Mouse (Mus musculus): ENCODE measurements around the gene Dab2ip.

The Dab2ip gene

DNA sequence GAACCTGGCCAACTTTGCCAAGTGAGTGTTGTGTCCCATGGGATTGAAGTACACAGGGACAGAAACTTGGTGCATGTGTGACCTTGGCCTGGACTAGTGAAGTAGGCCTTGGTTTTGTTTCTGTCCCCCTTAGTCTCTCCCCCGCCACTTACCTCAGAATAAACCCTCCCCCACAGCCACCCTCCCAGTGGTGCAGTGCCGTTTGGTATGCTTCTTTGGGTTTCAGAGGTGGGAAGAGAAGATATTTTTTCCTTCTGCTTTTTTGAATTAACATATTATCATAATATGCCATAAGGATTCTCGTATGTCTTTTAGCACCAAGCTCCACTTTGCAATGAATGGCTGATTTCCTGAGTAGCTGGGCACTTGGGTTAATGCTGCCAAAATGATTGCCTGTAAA, 157.4 kb downstream of the Dab2ip start:
- no peak for DNase-seq (ENCODE audit: low spot score in 2 of 2)

DNA sequence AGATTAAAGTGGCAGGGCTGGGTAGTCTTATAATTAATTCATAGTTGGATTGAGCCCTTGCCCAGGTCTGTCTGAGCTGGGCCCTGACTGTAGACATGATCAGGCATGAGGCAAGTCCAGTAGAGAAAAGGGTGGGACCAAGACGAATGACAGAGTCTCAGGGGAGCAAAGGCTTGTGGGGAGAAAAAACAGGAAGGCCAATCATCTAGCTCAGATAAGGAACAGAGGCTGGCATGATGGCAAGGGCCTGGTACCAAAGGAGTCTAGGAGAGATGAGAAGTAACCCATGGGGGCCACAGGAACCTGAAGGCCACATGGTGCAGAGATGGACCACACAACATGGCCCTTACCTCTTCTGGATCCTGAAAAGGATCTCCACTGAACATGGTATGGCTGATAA, 158.1 kb downstream of the Dab2ip start:
- DNase-seq (ENCODE audit: low spot score in 2 of 2), result no peak

DNA sequence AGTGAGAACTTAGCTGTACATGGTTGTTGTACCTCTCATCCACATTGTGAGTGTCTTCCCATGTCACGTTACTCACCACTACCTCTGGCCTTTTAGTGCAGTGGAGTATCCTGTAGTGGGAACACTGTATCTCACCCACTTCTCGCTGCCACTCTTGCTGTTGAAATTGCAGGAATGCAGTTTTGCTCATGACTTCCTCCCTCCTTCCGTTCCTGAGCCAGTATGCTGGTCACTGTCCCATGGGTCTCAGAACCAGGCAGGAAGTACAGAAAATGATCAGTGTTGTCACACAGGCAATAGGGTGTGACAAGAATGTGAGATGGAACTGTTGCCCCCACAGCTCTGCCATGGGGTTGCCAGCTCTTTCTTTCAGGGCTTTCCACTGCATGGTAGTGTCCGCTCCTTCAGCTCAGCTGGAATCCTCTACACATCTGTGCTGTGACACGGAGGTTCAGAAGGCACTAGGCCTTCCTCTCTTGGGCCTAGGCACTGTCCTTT, 160.0 kb downstream of the Dab2ip start:
- no peak for DNase-seq (ENCODE audit: low spot score in 2 of 2)

DNA sequence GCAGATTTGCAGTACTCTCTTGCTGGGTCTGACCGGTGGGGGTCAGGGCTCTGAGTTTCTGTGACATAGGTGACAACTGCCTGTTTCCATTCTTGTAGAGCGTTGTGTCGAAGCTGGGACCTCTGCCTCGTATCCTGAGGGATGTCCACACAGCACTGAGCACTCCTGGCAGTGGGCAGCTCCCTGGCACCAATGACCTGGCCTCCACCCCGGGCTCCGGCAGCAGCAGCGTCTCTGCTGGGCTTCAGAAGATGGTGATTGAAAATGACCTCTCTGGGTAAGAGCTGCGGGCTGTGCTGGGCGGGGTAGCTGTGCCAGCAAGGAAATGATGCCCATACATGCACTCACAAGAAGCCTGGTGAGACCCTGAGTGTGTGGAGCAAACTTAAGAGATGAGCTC, 160.6 kb downstream of the Dab2ip start:
- no peak for DNase-seq (ENCODE audit: low spot score in 2 of 2)

DNA sequence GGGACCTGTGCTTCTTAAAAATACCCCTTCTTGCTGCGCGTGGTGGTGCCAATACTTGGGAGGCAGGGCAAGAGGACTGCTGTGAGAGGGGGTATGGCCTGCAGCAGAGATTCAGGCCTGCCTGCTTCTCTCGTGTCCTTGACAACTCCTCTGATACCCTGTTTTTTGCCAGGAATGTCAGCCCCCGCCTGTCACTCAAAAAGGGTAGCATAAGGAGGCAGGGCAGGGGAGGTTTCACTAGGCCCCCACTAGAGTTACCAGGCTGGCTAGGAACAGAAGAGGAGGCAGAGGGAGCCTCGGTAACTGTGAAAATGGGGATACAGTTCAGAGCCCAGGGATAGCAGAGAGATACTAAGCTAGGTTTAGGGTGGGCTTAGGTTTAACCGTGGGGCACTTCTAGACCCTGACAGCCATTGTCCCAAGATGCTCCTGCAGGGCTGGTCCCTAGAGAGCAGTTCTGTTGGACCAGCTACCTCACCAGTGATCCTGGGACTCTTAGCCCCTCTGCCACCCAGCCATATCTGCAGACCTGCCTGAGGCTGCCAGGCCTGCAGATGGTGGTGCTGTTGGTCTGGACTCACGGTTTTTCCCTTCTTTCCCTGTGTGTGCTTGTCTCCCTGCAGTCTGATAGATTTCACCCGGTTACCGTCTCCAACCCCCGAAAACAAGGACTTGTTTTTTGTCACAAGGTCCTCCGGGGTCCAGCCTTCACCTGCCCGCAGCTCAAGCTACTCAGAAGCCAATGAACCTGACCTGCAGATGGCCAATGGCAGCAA, 161.4 kb downstream of the Dab2ip start:
- no peak for DNase-seq (ENCODE audit: low spot score in 2 of 2)

DNA sequence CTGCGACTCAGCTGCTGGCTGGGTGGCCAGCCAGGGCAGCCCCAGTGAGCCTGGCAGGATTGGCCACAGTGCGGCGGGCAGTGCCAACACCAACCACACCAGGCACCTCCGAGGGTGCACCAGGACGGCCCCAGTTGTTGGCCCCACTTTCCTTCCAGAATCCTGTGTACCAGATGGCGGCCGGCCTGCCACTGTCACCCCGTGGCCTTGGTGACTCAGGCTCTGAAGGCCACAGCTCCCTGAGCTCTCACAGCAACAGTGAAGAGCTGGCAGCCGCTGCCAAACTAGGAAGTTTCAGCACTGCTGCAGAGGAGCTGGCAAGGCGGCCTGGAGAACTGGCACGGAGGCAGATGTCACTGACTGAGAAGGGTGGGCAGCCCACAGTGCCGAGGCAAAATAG, 162.0 kb downstream of the Dab2ip start:
- DNase-seq (ENCODE audit: low spot score in 2 of 2), result no peak

DNA sequence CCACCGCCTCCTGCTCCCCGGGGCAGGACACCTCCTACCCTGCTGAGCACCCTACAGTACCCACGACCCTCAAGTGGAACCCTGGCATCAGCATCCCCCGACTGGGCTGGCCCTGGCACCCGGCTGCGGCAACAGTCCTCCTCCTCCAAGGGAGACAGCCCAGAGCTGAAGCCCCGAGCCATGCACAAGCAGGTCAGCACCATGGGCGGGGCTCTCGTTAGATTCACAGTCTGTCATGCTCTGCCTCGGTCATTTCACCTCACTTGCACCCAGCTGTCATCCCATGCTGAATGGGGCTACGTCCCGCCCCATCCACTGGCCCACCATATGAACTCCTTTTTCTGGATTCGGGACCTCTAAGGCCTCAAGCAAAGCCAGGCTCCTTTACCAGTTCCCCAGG, 162.5 kb downstream of the Dab2ip start:
- DNase-seq (ENCODE audit: low spot score in 2 of 2), result no peak

DNA sequence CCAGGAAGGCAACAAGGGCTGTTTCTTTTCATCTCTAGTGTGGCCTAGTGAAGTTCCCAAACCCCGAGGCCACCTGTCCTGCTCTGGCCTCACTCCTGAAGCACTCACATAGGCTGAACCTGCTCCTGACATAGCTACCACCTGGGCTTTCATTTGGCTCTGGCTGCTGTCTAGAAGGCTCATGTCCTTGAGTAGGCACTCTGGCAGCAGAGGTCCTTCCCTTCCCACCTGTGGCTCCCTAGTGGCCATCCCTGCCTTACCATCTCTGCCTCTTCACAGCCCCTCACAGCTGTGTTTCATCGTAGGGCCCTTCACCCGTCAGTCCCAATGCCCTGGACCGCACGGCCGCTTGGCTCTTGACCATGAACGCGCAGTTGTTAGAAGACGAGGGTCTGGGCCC, 162.9 kb downstream of the Dab2ip start:
- DNase-seq (ENCODE audit: low spot score in 2 of 2), result no peak

DNA sequence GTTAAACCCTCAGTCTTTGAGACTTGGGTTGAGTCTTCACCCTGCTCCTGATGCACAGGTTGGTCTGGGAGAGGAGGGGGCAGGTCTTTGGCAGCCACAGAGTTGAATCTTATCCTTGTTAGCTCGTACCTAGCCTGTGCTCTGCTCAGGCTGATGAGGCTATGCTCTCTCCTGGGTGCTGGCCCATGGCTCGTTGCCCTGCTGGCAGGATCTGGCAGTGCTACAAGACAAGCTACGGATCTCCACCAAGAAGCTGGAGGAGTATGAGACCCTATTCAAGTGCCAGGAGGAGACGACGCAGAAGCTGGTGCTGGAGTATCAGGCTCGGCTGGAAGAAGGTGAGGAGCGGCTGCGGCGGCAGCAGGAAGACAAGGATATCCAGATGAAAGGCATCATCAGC, 164.8 kb downstream of the Dab2ip start:
- DNase-seq (ENCODE audit: low spot score in 2 of 2), result no peak

DNA sequence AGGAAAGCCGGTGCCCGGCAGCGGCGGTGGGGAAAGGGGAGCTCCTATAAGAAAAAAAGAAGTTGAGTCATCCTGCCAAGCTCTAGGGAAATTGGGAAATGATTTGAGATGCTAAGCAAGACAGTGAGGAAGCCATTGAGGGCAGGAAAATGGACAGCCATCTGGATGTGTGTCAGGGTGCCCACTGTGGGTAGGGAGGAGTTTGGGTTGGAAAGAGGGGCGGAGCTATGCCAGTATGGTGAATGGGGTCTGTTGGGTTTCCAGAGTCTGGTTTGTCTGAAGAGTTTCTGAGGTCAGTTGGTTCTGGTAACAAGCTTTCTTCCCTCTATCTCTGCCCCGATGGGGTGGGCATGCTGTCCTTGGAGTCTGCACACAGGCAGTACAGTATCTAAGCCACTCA, 165.2 kb downstream of the Dab2ip start:
- DNase-seq (ENCODE audit: low spot score in 2 of 2), result no peak

DNA sequence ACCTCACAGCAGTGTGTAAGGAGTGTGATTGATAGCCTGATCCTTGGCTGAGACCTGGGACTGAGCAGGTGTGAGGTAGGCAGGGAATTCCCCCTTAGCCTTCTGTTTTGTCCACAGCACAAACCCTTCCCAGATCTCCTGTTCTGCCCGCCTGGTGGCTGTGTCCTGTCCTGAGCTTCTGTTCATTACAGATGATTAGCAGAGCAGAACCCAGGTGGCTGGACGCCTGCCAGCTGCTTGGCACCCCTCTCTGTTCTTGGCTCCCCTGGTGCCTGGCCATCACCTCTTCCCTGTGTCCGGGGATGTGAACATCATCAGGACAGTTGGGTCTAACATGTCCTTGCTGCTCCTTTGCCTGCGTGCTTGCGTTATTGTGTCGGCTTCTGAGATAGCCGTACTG, 165.6 kb downstream of the Dab2ip start:
- DNase-seq (ENCODE audit: low spot score in 2 of 2), result no peak

DNA sequence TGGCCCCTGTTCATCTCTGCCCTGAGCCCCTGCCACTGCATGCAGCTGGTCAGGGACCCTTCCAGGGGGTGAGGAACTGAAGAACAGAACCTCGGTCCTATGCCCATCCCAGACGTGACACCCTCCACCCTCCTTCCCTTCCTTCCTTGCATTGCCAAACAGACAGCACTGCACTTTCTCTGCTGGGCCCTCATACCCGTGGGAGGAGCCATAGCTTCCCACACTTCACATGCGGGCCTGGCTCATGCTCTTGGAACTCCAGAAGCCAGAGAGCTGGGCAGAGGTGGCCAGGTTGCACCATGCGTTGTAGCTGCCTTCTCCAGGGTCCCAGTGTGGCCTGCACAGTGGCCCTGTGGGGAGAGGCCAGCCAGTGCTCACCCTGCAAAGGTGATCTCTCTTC, 170.6 kb downstream of the Dab2ip start:
- no peak for DNase-seq (ENCODE audit: low spot score in 2 of 2)

DNA sequence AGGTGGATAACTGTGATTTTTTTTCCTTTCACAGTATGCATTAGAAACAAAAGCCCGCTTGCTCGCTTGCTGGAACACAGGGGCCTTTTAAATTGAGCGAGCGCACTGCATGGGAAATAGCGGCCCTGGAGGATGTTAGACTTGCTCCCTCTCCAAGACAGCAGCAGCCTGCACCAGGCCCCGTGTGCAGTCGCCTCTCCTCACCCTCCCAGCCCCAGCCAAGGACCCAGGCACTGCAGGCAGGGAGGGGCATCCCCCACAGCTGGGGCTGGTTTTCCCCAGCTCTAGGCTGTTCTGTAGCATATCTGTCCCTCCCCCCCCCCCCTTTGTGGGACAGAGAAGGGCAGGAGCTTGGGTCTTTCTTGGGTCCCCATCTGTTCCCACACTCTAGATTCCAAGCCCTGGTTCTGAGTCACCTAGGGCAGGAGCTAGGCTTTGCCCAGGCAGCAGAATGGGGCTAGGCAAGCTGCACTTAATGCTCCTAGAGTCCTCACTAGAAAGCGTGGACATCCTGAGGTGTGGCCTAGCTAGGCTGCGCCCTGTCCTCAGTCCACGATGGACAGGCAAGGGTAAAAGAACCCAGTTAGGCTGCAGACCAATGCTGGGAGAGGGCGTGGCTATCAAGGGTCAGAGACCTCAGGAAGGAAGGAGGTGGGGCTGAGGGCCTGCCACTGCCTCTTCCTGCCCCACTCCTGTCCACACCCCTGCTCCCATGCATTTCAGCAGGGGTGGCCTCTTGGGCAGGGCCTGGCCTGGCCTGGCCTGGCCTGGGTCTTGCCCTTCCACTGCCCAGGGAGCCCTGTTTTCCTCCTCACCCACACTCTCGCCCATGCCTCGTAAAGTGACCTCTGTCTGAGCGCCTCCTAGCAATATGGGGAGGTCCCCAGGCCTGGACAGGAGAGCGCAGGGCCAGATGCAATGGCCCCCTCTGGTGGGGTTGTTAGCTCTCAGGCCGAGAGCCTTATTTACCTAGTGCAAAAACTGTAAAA, 171.3 kb downstream of the Dab2ip start:
- DNase-seq (ENCODE audit: low spot score in 2 of 2), result peak in 1 of 2 experiments; percentile 14

DNA sequence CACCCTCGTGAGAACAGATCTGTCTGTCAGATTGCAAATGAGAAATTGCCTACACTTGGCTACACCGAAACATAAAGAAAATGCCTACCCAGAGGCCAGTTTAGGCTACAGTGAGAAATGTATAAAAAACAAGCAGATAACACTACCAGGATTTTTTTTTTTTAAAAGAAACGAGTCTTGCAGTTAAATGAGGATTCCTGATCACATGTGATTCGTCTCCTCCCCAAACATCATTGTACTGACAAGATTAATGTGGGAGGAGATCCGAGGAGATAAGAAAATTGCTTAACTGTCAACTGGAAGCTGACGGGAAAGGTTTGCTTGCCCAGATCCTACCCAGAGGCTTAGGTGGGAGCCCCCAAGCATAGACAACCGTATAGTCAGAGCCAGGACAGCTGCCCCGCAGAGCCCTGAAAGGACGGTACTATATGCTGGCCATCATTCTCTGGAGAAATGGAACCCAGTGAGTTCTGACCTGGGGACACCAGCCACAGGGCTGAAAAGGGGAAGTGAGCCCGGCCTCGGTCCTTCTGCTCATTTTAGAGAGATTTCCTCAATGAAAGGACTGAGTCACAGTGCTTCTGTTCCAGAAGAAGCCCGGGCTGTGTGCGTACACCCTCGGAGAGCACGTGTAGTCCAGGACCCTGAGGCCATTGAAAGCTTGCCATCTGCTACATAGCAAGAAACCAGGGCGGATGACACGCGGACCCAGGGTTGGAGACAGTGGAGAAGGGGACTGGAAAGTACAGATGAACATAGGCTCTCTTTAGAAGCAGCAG, 173.8 kb downstream of the Dab2ip start:
- peak in 1 of 2 experiments; percentile 32 for DNase-seq (ENCODE audit: low spot score in 2 of 2)

DNA sequence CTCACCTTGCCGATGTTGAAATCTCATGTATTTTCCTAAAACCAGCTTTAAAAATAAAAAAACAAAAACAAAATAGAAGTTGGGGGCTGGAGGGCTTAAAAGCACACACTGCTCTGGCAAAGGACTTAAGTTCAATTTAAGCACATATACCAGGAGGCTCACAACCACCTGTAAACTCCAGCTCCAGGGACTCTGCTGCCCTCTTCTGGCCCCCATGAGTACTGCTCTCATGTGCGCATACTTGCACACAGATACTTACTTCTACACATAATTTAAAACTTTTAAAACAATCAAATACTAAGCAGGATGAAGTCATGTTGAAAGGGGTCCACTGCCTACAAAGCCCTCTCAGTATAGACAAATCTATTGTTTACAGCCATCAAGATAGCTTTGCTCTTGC, 176.9 kb downstream of the Dab2ip start:
- no peak for DNase-seq (ENCODE audit: low spot score in 2 of 2)

DNA sequence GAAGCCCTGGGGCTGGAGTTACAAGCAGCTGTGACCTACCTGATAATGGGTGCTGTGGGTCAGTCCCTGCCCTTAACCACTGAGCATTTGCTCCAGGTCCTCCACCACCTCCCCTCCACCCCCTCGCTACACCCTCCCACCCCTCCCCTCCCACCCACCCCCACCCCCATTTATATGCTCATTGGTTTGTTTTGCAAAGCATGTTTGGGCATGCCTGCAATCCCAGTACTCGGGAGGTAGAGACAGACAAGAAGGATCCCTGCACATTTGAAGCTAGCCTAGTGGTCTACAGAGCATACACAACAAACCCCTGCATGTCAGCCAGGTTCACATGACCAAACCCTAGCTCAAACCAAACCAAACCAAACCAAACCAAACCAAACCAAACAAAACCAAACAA, 178.0 kb downstream of the Dab2ip start:
- DNase-seq (ENCODE audit: low spot score in 2 of 2), result no peak

DNA sequence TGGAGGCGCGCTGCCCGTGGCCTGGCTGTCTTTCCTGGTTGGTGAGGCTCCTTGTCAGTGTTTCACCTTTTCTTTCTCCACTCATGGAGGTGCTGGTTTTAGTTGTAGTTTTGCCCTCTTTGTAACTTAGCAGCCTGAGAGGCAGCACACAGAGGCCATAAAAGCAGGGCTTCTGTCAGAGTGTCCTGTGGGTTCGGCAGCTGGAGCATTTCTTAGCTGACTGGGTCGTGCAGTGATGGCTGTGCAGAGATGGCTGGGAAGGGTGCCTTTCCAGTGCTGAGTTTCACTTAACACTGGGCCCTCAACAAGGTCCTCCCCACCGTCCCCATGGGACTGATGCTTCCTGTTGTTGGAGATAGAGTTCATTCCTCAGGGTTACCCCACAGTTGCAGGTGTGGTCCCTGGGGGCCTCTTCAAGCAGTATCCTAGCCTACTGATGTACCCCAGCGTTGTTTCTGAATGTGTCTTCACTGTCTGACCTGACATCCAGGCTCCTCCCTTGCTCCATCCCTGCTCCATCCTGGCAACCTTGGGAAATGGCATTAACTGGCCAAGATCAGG, 179.5 kb downstream of the Dab2ip start:
- no peak for DNase-seq (ENCODE audit: low spot score in 2 of 2)

DNA sequence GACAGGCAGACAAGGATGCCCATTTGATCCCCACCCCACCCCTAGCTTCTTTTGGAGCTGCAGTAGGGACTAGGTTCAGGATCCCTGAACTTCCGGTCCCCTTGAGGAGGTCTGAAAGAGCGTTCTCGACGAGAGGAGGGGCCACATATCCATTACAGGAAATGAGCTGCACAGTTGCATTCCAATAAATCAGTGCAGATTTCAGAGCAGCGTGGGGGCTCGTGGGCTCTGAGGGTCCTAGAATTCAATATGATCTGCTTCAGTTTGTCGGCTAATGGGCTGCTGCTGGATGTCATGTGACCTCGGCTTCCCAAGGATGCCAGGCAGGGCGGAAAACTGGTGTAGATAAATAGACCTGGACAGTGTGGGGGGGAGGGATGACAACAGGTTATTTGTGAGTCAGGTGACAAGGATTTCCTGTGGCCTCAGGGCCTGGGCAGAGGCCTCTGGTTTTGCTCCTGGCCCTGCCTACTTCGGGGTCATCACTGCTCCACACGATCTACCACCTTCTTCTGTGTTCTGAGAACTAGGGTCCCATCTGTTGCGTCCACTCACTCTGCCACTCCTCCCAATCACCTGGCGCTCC, 181.7 kb downstream of the Dab2ip start:
- no peak for DNase-seq (ENCODE audit: low spot score in 2 of 2)

DNA sequence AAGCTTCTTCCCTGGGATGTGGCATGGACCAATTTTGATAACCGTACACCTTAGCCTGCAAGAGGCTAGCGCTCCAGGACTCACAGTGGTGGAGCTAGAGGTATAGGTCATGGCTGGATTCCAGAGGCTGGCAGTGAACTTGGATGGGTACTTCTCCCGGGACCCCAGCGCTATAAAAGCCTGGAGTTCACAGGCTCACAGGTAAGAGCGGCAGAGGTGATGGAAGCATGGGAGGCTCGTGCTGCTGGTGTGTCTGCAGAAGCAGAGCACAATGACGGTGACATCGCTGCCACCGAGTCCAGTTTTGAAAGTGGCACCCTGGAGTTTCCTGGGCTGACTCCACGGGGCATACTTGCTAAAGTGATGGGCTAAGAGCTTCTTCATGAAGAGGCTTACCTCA, 187.8 kb downstream of the Dab2ip start:
- DNase-seq (ENCODE audit: low spot score in 2 of 2), result no peak

DNA sequence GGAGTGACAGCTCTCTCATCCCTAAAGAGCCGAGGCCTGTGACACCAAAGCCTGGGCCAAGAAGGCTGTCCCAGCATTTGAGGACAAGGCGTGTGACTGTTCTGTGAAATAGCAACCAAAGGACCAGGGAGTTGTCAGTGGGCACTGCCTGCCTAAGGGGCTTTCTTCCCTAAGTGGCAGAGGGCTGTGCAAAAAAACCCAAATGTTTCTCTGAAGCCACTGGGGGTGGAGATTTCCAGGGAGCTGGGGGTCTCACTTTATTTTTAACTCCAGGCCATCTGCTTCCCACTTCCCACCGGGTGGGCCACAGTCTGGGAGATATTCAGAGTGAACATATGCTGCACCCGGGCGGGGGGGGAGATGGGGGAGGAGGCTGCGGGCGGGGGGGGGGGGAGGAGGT, 188.6 kb downstream of the Dab2ip start:
- no peak for DNase-seq (ENCODE audit: low spot score in 2 of 2)

DNA sequence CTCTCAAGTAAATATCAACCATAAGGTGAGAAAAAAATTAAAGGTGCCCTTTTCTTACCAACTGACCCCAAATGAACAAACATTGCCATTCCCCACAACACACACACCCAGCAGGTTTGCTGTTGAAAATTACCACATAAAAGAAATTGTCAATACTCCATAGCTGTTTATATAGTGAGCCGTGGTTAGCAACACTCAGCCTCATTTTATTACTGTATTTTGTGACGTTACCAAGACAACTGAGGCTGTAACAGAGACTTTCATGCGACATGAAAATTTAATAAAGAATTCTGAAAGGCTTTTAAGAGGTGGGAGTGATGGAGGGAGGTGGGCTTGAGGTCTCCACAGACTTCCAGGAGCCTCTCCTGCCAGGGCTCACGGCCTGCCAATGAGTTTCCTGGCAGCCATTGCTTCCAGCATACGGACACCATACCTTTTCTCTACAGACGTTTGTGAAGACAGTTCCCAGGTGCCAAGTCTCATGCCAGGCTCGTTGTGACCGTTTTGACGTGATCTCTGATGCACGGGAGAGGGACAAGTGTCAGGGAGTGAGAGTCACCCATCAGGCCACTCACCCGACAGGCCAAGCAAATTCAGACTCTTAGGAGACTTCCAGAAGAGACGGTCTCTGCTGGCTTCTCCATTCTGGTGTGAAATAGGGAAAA, 189.4 kb downstream of the Dab2ip start:
- no peak for DNase-seq (ENCODE audit: low spot score in 2 of 2)

Measured in spleen, postnatal 14 days (tissue).